Mouse (Mus musculus) spleen, adult 2 months (tissue): Measurements from ENCODE around the gene Lpin2.

ENCODE experiments used
- CTCF ChIP-seq: fragments of 200-500 bp; IDR thresholded peaks from 2 replicates; pipeline ENCODE4 v1.5.1; 2011; ENCODE audit warnings: mild to moderate bottlenecking, inconsistent platforms; ENCODE audit not compliant: insufficient read depth, insufficient read length, insufficient replicate concordance; ENCODE audit errors: extremely low read depth
- POLR2A ChIP-seq: fragments of 200-500 bp; IDR thresholded peaks from 2 replicates; pipeline ENCODE4 v1.6.1; 2011; ENCODE audit warnings: low read depth, low read length, inconsistent platforms

DNA sequence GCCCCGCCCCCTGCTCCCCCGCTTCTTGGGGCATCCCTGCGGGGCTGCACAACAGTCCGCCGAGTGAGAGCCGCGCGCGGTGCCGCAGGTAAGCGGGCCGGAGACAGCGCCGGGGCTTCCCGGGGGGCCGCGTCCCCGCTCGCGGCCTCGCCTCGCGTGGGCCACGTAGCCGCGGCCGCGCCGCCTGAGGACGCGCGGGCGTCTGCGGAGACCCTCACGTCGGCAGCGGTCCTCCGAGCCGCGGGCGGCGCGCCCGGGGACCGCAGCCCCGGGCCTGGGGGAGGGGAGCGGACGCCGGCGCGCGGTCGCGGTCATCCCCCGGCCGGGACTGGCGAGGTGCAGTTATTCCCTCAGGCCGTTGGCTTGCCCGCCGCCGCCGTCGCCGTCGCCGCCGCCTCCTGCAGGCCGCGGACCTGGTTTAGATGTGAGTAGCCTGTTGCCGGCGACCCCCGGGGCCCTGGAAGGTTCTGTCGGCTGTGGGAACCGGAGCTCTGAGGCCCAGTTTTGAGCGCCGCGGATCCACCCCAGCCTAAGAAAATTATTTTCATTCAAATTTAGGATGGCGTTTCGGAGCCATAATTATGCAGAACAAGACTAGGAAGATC, 1.4 kb downstream of the Lpin2 start:
- TF ChIP-seq POLR2A (no peak), CTCF (no peak)
